Mouse (Mus musculus) embryonic facial prominence, embryonic 14.5 days (tissue): ENCODE measurements around the gene Col27a1. TPM values are rescaled to one million over a fixed set of nuclear protein-coding genes. Genes with fewer than 3 reads are reported as not detected.
A peak's percentile ranks its signal among the peaks of the same experiment; 100 is the strongest.

ENCODE experiments used
- ATAC-seq: fragments of 200-750 bp; cut with Nextera tagmentation; 2 replicates; pipeline ENCODE4 v1.8.0; 2017; ENCODE audit warnings: low read depth, moderate number of reproducible peaks, moderate TSS enrichment
- DNase-seq: peaks from one replicate; pipeline ENCODE4 v3.0.0-alpha.2; 2015; ENCODE audit warnings: low spot score
- H3K27ac ChIP-seq: fragments of 300-500 bp; sonication (generic); replicated peaks from 2 replicates; pipeline ENCODE4 v1.5.1; 2014; ENCODE audit warnings: low read depth, mild to moderate bottlenecking, low read length, moderate library complexity
- H3K27me3 ChIP-seq: fragments of 300-500 bp; sonication (generic); replicated peaks from 2 replicates; pipeline ENCODE4 v1.6.1; 2014; ENCODE audit warnings: low read length; ENCODE audit not compliant: control insufficient read depth, insufficient read depth
- H3K36me3 ChIP-seq: fragments of 300-500 bp; sonication (generic); 2 replicates; pipeline ENCODE4 v1.6.1; 2014; ENCODE audit warnings: low read length, mixed read lengths; ENCODE audit not compliant: control insufficient read depth, insufficient read depth
- H3K4me1 ChIP-seq: fragments of 300-500 bp; sonication (generic); 2 replicates; pipeline ENCODE4 v1.6.1; 2014; ENCODE audit warnings: antibody characterized with exemption, low read length; ENCODE audit not compliant: control insufficient read depth, insufficient read depth
- H3K4me2 ChIP-seq: fragments of 300-500 bp; sonication (generic); 2 replicates; pipeline ENCODE4 v1.6.1; 2014; ENCODE audit warnings: low read depth, mild to moderate bottlenecking, low read length, moderate library complexity, mixed read lengths
- H3K4me3 ChIP-seq: fragments of 300-500 bp; sonication (generic); 2 replicates; pipeline ENCODE4 v1.5.1; 2014; ENCODE audit warnings: low read depth, mild to moderate bottlenecking, low read length
- H3K9ac ChIP-seq: fragments of 300-500 bp; sonication (generic); 2 replicates; pipeline ENCODE4 v1.6.1; 2014; ENCODE audit warnings: low read depth, mild to moderate bottlenecking, low read length, moderate library complexity, mixed read lengths
- H3K9me3 ChIP-seq: fragments of 300-500 bp; sonication (generic); 2 replicates; pipeline ENCODE4 v1.6.1; 2016; ENCODE audit warnings: low read length; ENCODE audit not compliant: control insufficient read depth
- WGBS: fragments of 180-500 bp; shearing (Covaris S2); extraction: QIAGEN DNeasy Blood & Tissue Kit; methylation state at CpG from one replicate; pipeline ENCODE4 v1.1.7; 2014; 5-methylcytosine and 5-hydroxymethylcytosine counted together
- polyA plus RNA-seq: library from polyadenylated mRNA; unstranded; fragments of >200 nt; fragmentation: Nextera tagmentation; extraction: Ambion mirVana; gene quantifications from 2 replicates; pipeline ENCODE4 v1.2.1, GENCODE M21; 2014

Col27a1 gene
- polyA plus RNA-seq, 1 experiment from 2014 or later = 23.5 TPM

DNA sequence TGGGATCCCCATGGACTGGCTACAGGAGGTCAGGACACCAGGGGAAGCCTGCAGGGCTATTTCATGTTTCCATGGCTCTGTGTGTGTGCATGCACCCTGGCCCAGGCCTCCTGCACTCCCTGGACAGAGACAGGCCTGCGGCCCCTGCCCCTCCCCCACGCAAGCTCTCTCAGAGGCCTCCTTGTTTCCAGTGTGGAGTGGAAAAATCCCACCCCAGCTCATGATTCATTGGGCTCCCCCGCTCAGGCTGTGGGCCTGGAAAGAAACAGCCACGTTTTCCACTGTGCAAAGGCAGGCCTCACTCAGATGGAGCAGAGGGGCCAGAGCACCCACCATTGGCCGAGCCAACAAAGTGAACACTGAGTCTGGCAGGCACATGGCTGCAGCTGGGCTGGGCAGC, 15.1 kb downstream of the Col27a1 start:
- Histone ChIP-seq H3K36me3 (peaks cover 46% of the 10 kb centered on the region), H3K4me1 (peaks cover 62% of the 10 kb centered on the region), H3K9ac (0 out of 2 replicates have a peak overlapping the region, but pooled peaks have one; percentile 5), H3K4me2 (no peak overlapping the region), H3K27ac (peak overlapping the region; percentile 35), H3K9me3 (no peaks in the 10 kb centered on the region), H3K27me3 (no peaks in the 10 kb centered on the region), H3K4me3 (no peak overlapping the region)
- peak; percentile 74 for DNase-seq
- peak; percentile 26 for ATAC-seq
- 31% methylated on average over 5 of the region's 5 CpGs for WGBS

DNA sequence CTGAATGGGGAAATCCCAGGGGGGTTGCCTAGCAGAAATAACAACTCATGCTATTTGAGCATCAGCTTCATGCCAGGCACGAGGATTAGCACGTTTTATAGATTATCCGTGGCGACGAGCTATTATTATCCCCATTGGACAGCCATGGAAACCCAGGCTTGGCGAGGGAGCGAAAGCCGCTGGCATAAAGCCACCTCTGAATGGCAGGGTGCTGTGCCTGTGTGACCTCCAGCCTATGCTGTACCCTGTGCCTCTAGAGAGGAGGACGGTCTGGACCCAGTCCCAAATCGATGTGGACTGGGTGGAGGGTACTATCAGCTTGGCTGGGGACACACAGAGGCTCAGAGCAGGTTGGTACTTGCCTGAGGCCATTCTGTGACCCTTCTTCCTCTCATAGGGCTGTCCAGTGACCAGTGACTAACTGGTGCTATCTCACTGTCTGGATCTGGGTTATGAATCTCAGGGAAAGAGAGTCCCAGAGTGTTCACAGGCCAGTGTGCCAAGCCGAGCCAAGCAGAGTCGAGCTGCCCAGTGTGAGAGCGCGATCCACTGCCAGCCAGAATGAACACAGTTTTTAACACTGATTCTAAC, 16.3 kb downstream of the Col27a1 start:
- H3K27me3 ChIP-seq = no peaks in the 10 kb centered on the region
- no peak overlapping the region for H3K4me3 ChIP-seq
- no peak overlapping the region for H3K4me2 ChIP-seq
- H3K4me1 ChIP-seq = peaks cover 66% of the 10 kb centered on the region
- ATAC-seq = peak; percentile 3; the same call in 1 of the 2 replicates
- WGBS = 81% methylated on average over 14 of the region's 14 CpGs
- peak; percentile 78 for DNase-seq
- peak overlapping the region; percentile 44; the same call in 1 of the 2 replicates for H3K27ac ChIP-seq
- peaks cover 45% of the 10 kb centered on the region for H3K36me3 ChIP-seq
- H3K9ac ChIP-seq = no peak overlapping the region
- H3K9me3 ChIP-seq = no peaks in the 10 kb centered on the region

DNA sequence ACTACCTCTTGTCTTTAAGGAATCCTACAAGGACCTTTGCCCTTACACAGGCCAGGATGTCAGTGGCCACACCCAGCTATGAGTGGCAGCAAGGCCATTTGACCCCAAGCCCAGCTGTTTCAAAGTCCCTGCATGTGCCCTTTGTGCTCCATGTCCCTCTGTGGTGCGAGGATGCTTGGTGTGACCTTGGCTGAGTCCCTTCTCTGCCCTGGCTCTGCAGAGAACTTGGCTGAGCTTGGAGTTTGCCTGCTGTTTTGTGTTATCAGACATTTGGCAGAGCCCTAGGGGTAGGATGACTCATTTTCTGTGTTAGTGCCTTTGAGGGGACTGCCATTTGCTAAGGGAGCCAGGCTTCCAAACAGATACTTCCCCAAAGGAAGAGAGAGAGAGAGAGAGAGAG, 17.3 kb downstream of the Col27a1 start:
- no peak for DNase-seq
- Histone ChIP-seq H3K4me3 (no peak overlapping the region), H3K36me3 (peaks cover 45% of the 10 kb centered on the region), H3K9me3 (no peaks in the 10 kb centered on the region), H3K4me1 (peaks cover 60% of the 10 kb centered on the region), H3K9ac (no peak overlapping the region), H3K4me2 (no peak overlapping the region), H3K27me3 (no peaks in the 10 kb centered on the region), H3K27ac (no peak overlapping the region)
- WGBS = 64% methylated on average over 1 of the region's 1 CpGs
- ATAC-seq = no peak

GRCm38 (mm10) chr4:63232542-63233020, 18.8 kb downstream of the Col27a1 start:
- no peak for ATAC-seq

GRCm38 (mm10) chr4:63233557-63234452, 20.0 kb downstream of the Col27a1 start:
- WGBS = 63% methylated on average over 7 of the region's 7 CpGs
- Histone ChIP-seq H3K4me2 (no peak overlapping the region), H3K36me3 (peaks cover 50% of the 10 kb centered on the region; the same call in 1 of the 2 replicates), H3K9me3 (no peaks in the 10 kb centered on the region), H3K4me3 (no peak overlapping the region), H3K9ac (no peak overlapping the region), H3K4me1 (peaks cover 48% of the 10 kb centered on the region), H3K27ac (no peak overlapping the region), H3K27me3 (no peaks in the 10 kb centered on the region)
- ATAC-seq (peak; percentile 42), DNase-seq (peak; percentile 86)

More at GRCm38 (mm10) chr4:63232542-63233020, 18.8 kb downstream of the Col27a1 start:
- Histone ChIP-seq H3K36me3 (peaks cover 51% of the 10 kb centered on the region), H3K9ac (no peak overlapping the region), H3K4me3 (no peak overlapping the region), H3K4me1 (peaks cover 50% of the 10 kb centered on the region), H3K4me2 (no peak overlapping the region), H3K27me3 (no peaks in the 10 kb centered on the region), H3K27ac (peak overlapping the region; percentile 31; the same call in 1 of the 2 replicates), H3K9me3 (no peaks in the 10 kb centered on the region)
- 27% methylated on average over 2 of the region's 2 CpGs for WGBS
- peak; percentile 50 for DNase-seq

DNA sequence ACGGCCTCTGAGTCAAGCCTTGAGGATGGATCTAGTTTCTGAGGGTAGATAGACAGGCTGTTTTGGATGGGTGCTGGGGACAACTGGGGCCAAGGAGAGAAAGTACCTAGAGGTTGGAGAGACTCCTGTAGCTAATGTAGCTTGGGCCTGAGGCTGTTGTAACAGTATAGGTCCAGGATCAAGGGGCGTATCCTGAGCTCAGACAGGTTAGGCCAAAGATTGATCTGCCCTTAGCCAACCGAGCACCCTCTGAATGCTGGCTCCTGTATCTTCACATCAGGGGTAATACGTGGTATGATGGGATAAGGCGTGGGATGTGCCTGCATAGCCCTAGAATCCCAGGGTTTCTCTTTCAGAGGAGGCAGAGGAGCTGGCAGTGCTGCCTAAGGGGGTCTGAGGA, 21.0 kb downstream of the Col27a1 start:
- no peaks in the 10 kb centered on the region for H3K27me3 ChIP-seq
- H3K9ac ChIP-seq = no peak overlapping the region
- DNase-seq (no peak), ATAC-seq (no peak)
- H3K27ac ChIP-seq = no peak overlapping the region
- no peaks in the 10 kb centered on the region for H3K9me3 ChIP-seq
- 95% methylated on average over 5 of the region's 5 CpGs for WGBS
- H3K4me1 ChIP-seq = peaks cover 39% of the 10 kb centered on the region
- H3K4me2 ChIP-seq = no peak overlapping the region
- peaks cover 50% of the 10 kb centered on the region; the same call in 1 of the 2 replicates for H3K36me3 ChIP-seq
- H3K4me3 ChIP-seq = no peak overlapping the region

DNA sequence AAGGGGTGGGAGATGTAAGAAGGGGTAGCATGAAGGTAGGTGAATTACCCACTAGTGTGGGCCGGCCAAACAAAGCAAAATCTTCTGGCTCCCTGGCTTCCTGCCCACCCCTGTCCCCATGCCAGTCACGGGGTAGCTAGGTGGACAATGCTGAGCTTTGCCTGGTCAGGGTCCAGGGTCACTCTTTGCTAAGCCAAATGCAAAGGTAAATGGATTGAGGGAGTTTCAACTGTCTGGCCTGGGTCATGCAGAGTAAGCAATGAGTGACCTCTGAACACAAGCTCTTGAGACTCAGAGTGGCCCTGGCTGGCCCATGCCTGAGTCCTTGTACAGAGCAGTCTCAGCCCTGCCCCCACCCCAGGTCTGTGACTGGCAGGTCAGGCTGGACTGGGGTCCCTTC, 22.4 kb downstream of the Col27a1 start:
- 58% methylated on average over 2 of the region's 2 CpGs for WGBS
- H3K4me1 ChIP-seq = peaks cover 31% of the 10 kb centered on the region

DNA sequence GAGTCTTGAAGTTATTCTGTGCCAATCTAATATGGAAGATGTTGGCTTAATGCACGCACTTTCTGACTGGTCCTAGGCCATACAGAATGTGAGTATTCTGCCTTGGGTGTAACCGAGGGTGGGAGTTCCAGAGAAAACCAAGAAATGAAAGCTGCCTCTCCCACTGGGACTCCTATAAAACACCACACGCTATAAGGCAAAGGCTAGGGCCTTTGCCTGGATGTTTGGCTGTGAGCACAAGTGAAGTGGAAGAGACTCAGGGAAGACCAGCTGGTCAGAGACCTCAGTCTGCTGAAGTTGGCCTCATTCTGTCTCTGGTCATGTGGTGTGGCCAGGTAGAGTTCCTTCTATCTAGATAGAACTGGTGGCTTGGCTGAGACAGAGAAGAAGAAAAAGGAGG, 23.4 kb downstream of the Col27a1 start:
- H3K4me3 ChIP-seq = no peak overlapping the region
- DNase-seq = no peak
- no peak for ATAC-seq
- WGBS = 61% methylated on average over 3 of the region's 3 CpGs
- H3K9me3 ChIP-seq = peaks cover 4% of the 10 kb centered on the region; the same call in 1 of the 2 replicates
- peaks cover 62% of the 10 kb centered on the region for H3K36me3 ChIP-seq
- H3K4me1 ChIP-seq = peaks cover 25% of the 10 kb centered on the region
- H3K4me2 ChIP-seq = no peak overlapping the region
- no peaks in the 10 kb centered on the region for H3K27me3 ChIP-seq
- no peak overlapping the region for H3K27ac ChIP-seq
- no peak overlapping the region for H3K9ac ChIP-seq

More for the DNA sequence above, 22.4 kb downstream of the Col27a1 start:
- Histone ChIP-seq H3K27ac (no peak overlapping the region), H3K36me3 (peaks cover 58% of the 10 kb centered on the region), H3K9ac (no peak overlapping the region), H3K27me3 (no peaks in the 10 kb centered on the region), H3K4me2 (no peak overlapping the region), H3K9me3 (peaks cover 4% of the 10 kb centered on the region; the same call in 1 of the 2 replicates), H3K4me3 (no peak overlapping the region)
- DNase-seq = no peak
- ATAC-seq = no peak
